Mouse (Mus musculus) cerebellum, adult 2 months (tissue): ENCODE results near the gene Ints3.

Experiments
- CTCF ChIP-seq: fragments of 200-500 bp; IDR thresholded peaks from 2 replicates; pipeline ENCODE4 v1.5.1; 2011; ENCODE audit warnings: low read depth, mild to moderate bottlenecking, control low read depth, low read length, moderate library complexity, borderline replicate concordance; ENCODE audit not compliant: insufficient read depth
- POLR2A ChIP-seq: fragments of 200-500 bp; IDR thresholded peaks from 2 replicates; pipeline ENCODE4 v1.6.1; 2011; ENCODE audit warnings: low read length, control low read depth, borderline replicate concordance; ENCODE audit not compliant: insufficient read depth

GRCm38 (mm10) chr3:90472213-90472612, 38.8 kb upstream of the Ints3 start:
- TF ChIP-seq POLR2A: no peak
- peak; percentile 20; the same call in 1 of the 2 replicates for TF ChIP-seq CTCF
